Mouse (Mus musculus): ENCODE results near the gene Chtf18. TPM values are rescaled to one million over a fixed set of nuclear protein-coding genes. Genes with fewer than 3 reads are reported as not detected.

Chtf18 gene
- polyA plus RNA-seq, 1 experiment from 2014 or later: 21.1 TPM

DNA sequence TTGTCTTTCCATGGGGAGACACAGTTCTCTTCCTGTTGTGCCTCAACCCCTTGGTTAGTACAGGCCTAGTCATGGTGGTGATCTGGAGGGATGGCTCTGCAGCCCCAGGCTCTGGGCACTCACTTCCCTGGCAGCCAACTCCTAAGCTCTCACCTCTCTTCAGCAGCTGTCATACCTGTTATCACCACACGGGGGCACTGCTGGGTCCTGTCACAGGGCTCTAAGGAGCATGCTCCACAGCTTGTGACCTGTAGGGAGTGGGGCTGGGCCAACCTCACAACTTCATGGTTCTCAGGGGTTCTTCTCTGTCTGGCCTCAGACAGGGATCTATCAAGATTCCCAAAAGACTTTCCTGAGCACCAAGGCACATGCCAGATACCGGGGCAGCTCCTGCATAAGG lies 4.9 kb upstream of the Chtf18 start:
- Histone ChIP-seq H3K9me3 (replicated peaks) (no peaks in the 10 kb centered on the region), H3K27me3 (no peaks in the 10 kb centered on the region), H3K4me1 (replicated peaks) (peaks cover 12% of the 10 kb centered on the region), H3K9ac (no peak overlapping the region), H3K4me2 (no peak overlapping the region), H3K27ac (replicated peaks) (no peak overlapping the region), H3K36me3 (replicated peaks) (no peaks in the 10 kb centered on the region; the same call in 1 of the 2 replicates), H3K4me3 (replicated peaks) (no peak overlapping the region)
- no peak for ATAC-seq (ENCODE audit: insufficient read depth)
- 15% methylated on average over 2 of the region's 2 CpGs for WGBS (ENCODE audit: insufficient replicate concordance)

DNA sequence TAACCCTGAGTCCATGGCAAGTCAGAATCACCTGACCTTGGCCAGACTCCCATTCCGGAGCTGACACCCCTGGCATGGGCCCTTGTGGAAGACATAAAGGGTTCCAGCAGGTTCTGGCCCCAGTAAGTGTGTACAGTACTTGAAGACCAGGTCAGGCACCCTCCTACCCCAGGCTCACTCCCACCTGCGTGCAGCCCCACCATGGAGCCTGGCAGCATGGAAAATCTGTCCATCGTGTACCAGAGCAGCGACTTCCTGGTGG lies 721 bp upstream of the Chtf18 start:
- Histone ChIP-seq H3K27ac (replicated peaks) (peak overlapping the region; percentile 39; the same call in 1 of the 2 replicates), H3K4me2 (peak overlapping the region; percentile 96), H3K4me1 (replicated peaks) (peaks cover 25% of the 10 kb centered on the region), H3K9ac (peak overlapping the region; percentile 69), H3K36me3 (replicated peaks) (peaks cover 25% of the 10 kb centered on the region), H3K27me3 (no peaks in the 10 kb centered on the region), H3K9me3 (replicated peaks) (no peaks in the 10 kb centered on the region), H3K4me3 (replicated peaks) (peak overlapping the region; percentile 80)
- no peak for ATAC-seq (ENCODE audit: insufficient read depth)
- WGBS (ENCODE audit: insufficient replicate concordance): 19% methylated on average over 4 of the region's 4 CpGs

DNA sequence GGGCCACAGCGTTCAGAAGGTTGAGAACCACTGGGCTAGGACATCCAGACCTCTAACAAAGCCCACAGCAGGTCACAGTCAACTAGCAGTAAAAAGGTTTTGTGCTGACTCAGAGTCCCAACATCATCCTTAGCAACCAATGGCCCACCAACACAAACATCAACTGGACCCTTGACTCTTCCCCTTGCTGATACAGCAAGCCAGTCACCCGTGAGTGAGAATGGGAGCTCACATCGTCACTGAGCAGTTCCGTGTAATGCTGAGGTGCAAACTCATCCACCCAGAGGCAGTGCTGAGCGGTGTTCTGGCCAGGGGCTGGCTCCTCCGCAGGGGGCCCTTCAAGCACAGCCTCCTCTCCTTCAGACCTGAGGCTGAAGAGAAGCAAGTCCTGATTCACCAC lies 2.0 kb downstream of the Chtf18 start:
- Histone ChIP-seq H3K4me1 (replicated peaks) (peaks cover 25% of the 10 kb centered on the region), H3K4me2 (no peak overlapping the region), H3K27ac (replicated peaks) (no peak overlapping the region), H3K9me3 (replicated peaks) (no peaks in the 10 kb centered on the region), H3K9ac (no peak overlapping the region), H3K36me3 (replicated peaks) (peaks cover 52% of the 10 kb centered on the region), H3K4me3 (replicated peaks) (no peak overlapping the region), H3K27me3 (no peaks in the 10 kb centered on the region)
- 83% methylated on average over 6 of the region's 6 CpGs for WGBS (ENCODE audit: insufficient replicate concordance)
- ATAC-seq (ENCODE audit: insufficient read depth): no peak

DNA sequence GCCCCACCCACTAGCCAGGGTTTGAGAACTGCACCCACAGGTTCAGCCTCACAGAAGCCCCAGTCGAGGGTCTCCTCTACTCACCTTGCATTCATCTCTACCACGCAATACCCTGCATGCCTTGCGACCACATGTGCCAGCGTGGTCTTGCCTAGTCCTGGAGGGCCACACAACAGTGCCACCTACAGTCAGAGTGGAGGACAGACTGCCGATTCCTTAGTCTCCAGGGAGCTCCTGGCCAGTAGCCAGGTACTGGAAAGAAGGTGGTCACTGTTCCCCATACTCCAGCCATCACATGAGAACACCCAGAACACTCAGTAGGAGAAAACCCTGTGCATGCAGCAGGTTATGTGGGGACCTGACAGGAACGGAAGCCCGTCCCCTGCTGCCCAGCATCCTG lies 3.3 kb downstream of the Chtf18 start:
- Histone ChIP-seq H3K4me2 (no peak overlapping the region), H3K9me3 (replicated peaks) (no peaks in the 10 kb centered on the region), H3K4me1 (replicated peaks) (peaks cover 25% of the 10 kb centered on the region), H3K27me3 (no peaks in the 10 kb centered on the region), H3K36me3 (replicated peaks) (peaks cover 65% of the 10 kb centered on the region), H3K9ac (no peak overlapping the region), H3K27ac (replicated peaks) (no peak overlapping the region), H3K4me3 (replicated peaks) (no peak overlapping the region)
- ATAC-seq (ENCODE audit: insufficient read depth): no peak
- WGBS (ENCODE audit: insufficient replicate concordance): 72% methylated on average over 7 of the region's 7 CpGs

DNA sequence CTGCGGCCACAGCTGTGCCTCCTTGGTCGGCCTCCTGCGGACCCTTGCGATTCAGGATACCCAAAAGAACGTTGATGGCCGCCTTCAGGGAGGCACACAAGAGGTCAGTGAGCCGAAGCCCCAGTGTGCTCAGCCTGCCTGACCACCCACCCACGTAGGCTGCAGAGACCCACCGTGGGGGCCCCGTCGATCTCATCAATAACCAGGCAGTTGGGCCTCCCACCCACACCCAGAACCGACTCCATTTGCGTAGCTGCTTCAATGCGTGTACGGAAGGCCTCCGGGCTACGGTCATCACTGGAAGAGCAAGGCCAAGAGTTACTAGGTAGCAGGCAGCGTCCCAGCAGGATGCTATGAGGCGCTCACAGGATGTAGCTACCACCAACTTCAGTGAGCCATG lies 3.7 kb downstream of the Chtf18 start:
- H3K27me3 ChIP-seq: peaks cover 3% of the 10 kb centered on the region; the same call in 1 of the 2 replicates
- WGBS (ENCODE audit: insufficient replicate concordance): 90% methylated on average over 19 of the region's 19 CpGs
- ATAC-seq (ENCODE audit: insufficient read depth): no peak
- no peaks in the 10 kb centered on the region for H3K9me3 ChIP-seq (replicated peaks)
- H3K36me3 ChIP-seq (replicated peaks): peaks cover 68% of the 10 kb centered on the region
- no peak overlapping the region for H3K27ac ChIP-seq (replicated peaks)
- no peak overlapping the region for H3K4me2 ChIP-seq
- no peak overlapping the region for H3K9ac ChIP-seq
- H3K4me1 ChIP-seq (replicated peaks): peaks cover 23% of the 10 kb centered on the region
- H3K4me3 ChIP-seq (replicated peaks): no peak overlapping the region

DNA sequence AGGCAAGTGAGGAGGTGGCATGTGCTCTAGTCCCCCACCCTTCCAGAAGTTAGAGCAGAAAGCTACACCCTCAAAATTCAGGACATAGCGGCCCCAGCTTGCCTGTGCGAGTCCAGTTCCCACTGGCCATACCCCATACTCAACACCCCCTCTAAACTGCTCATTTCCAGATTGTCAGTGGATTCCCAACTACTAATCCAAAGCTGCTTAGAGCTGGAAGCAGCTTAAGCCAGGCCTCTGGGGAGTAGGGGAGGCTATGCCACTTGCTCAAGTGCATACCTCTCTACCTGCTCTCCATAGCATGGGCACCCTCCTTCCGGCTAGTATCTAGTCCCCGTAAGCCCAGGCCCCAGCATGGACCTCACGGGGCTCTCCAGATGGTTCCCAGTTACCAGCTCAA lies 5.7 kb downstream of the Chtf18 start:
- 91% methylated on average over 5 of the region's 5 CpGs for WGBS (ENCODE audit: insufficient replicate concordance)
- H3K4me2 ChIP-seq: no peak overlapping the region
- H3K4me1 ChIP-seq (replicated peaks): peaks cover 18% of the 10 kb centered on the region
- no peak overlapping the region for H3K9ac ChIP-seq
- ATAC-seq (ENCODE audit: insufficient read depth): no peak
- peaks cover 68% of the 10 kb centered on the region for H3K36me3 ChIP-seq (replicated peaks)
- no peak overlapping the region for H3K4me3 ChIP-seq (replicated peaks)
- no peak overlapping the region for H3K27ac ChIP-seq (replicated peaks)
- H3K9me3 ChIP-seq (replicated peaks): no peaks in the 10 kb centered on the region
- peaks cover 23% of the 10 kb centered on the region for H3K27me3 ChIP-seq

DNA sequence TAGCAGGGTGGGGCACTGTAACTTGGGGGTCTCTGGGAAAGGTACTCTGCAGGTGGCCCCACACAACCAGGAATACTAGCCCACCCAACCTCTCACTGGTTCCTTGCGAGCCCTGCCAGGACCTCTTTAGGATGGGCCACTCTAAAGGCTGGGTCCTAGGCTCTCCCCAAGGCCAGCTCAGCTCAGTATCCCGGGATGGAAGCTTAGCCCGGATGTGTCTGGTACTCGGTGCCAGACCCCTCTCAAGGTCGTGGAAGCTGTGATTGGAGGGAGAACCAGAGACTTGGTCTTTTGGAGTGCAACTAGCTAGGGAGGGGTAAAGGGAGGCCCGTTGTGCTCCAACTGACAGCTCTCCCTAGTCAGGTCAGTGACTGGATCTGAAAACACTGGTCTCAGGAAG lies 9.5 kb downstream of the Chtf18 start:
- peaks cover 44% of the 10 kb centered on the region for H3K27me3 ChIP-seq
- H3K9ac ChIP-seq: no peak overlapping the region; the same call in 1 of the 2 replicates
- WGBS (ENCODE audit: insufficient replicate concordance): 11% methylated on average over 6 of the region's 6 CpGs
- no peak for ATAC-seq (ENCODE audit: insufficient read depth)
- no peaks in the 10 kb centered on the region for H3K9me3 ChIP-seq (replicated peaks)
- peaks cover 16% of the 10 kb centered on the region; the same call in 1 of the 2 replicates for H3K4me1 ChIP-seq (replicated peaks)
- H3K27ac ChIP-seq (replicated peaks): no peak overlapping the region
- H3K4me3 ChIP-seq (replicated peaks): peak overlapping the region; percentile 35; the same call in 1 of the 2 replicates
- peaks cover 40% of the 10 kb centered on the region for H3K36me3 ChIP-seq (replicated peaks)
- peak overlapping the region; percentile 54 for H3K4me2 ChIP-seq

DNA sequence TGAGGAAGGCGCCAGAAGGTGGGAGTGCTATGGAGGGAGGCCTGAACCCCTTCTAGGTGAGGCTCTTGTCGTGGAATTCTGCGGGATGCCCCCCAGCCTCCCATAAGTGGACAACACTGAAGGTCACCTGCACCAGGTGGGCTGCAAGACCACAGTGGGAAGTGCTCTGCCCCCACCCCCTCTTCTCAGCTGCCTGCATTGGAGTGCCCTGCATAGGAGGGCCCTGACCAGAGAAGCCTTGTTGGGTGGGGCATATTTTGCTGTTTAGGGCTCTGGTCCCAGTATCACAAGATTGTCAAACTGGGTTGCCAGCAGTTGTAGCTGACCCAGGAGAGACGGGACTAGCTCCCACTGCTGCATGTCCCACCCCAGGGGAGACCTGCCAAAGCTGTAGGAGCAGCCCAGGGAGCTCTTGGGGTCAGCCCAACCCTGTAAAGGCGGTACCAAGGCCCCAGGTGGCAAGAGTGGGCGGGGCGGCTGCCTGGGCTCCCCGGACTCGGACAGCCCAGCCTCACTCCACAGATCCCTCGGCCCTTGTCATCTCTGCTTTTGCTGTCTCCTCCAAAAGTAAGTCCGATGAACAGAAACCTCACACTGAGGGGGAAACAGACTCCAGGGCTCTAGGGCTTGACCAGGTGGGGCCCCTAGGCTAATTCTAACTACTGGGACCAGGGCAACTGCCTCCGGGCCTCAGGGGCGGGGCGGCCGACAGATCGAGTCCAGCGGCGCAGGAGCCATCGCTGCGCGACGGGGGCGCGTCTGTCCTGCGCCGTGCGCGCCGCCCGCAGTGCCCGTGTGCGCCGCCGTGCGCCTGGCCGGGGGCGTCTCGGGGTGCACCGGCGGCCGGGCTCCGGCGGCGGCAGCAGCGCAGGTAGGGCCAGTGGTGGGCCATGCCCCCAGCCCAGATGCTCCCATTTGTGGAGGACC lies 10.2 kb downstream of the Chtf18 start, which contains the start of gene Gng13:
Gene Gng13 (plus strand): TSS at position 461 of the 927 bp plus-strand sequence.
- no peak within 1 kb of the TSS; the same call in 1 of the 2 replicates for H3K9ac ChIP-seq
- 2% methylated on average over 45 of the region's 45 CpGs for WGBS (ENCODE audit: insufficient replicate concordance)
- H3K4me1 ChIP-seq (replicated peaks): peaks cover 16% of the 10 kb centered on the region; the same call in 1 of the 2 replicates
- H3K4me2 ChIP-seq: peak within 1 kb of the TSS; percentile 54
- no peak within 1 kb of the TSS for H3K27ac ChIP-seq (replicated peaks)
- peaks cover 33% of the 10 kb centered on the region for H3K36me3 ChIP-seq (replicated peaks)
- no peak for ATAC-seq (ENCODE audit: insufficient read depth)
- peak within 1 kb of the TSS; percentile 35 for H3K4me3 ChIP-seq (replicated peaks)
- H3K9me3 ChIP-seq (replicated peaks): no peaks in the 10 kb centered on the region
- peaks cover 44% of the 10 kb centered on the region for H3K27me3 ChIP-seq

DNA sequence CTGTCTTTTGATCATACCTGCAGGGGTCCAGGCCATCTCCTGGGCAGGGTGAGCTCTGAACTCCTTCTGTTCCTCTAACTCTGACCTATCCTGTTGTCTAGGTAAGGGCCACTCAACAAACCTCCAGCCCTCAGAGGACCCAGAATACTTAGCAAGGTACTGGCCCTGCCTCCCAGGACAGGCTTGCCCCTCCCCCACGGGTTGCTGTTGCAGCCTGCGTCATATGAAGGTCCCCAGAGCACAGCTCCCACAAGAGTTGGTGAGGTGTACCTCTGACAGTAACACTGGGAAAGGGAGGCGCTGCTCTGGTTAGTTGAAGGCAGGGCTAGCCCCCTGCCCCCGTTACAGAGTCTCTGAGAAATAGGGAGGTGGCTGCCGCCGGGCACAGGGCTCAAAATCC lies 11.1 kb downstream of the Chtf18 start:
- 5% methylated on average over 6 of the region's 6 CpGs for WGBS (ENCODE audit: insufficient replicate concordance)
- ATAC-seq (ENCODE audit: insufficient read depth): no peak

DNA sequence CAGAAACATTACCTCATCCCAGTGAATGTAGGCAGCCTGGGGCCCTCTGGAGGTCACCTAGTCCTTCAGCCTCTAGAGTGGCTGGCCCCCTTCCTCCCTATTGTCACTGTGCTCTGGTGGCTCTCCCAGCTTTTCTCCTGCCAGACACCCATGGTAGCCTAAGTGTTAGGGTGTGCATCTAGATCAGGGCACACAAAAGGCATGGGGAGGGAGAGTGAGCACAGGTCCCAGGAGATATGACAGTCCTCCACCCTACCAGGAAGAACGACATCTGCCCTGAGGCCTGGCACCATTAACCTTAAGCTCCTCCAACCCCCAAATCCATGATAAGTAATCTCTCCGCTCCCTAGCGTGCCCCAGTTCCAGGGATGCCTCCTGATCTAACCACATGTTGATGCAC lies 11.6 kb downstream of the Chtf18 start:
- H3K27me3 ChIP-seq: peaks cover 44% of the 10 kb centered on the region

More for the DNA sequence above, 11.1 kb downstream of the Chtf18 start:
- Histone ChIP-seq H3K27me3 (peaks cover 44% of the 10 kb centered on the region), H3K4me1 (replicated peaks) (peaks cover 16% of the 10 kb centered on the region; the same call in 1 of the 2 replicates), H3K36me3 (replicated peaks) (peaks cover 25% of the 10 kb centered on the region), H3K4me3 (replicated peaks) (no peak overlapping the region), H3K4me2 (no peak overlapping the region), H3K9me3 (replicated peaks) (no peaks in the 10 kb centered on the region), H3K9ac (no peak overlapping the region), H3K27ac (replicated peaks) (no peak overlapping the region)

DNA sequence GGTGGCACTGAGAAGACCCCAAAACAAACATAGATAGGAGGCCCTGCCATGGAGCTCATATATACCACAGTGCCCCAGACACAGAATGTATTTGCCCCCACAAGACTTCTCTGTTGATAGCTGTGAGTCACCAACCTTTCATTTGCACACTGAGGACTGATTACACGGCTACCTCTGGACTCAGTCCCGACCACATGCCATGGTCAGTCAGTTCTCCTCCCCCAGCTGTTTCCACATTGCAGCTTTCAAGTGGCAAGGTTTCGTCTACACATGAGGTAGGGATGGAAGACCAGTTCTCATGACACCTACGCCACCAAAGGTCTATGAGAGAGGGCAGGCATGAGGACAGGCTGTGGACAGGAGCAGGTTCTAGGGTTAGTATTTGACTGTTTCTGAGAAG lies 16.1 kb downstream of the Chtf18 start:
- Histone ChIP-seq H3K9me3 (replicated peaks) (no peaks in the 10 kb centered on the region), H3K27me3 (peaks cover 18% of the 10 kb centered on the region), H3K4me3 (replicated peaks) (no peak overlapping the region), H3K4me1 (replicated peaks) (peaks cover 4% of the 10 kb centered on the region; the same call in 1 of the 2 replicates), H3K27ac (replicated peaks) (no peak overlapping the region), H3K9ac (no peak overlapping the region), H3K4me2 (no peak overlapping the region), H3K36me3 (replicated peaks) (no peaks in the 10 kb centered on the region)
- ATAC-seq (ENCODE audit: insufficient read depth): no peak
- 50% methylated on average over 4 of the region's 4 CpGs for WGBS (ENCODE audit: insufficient replicate concordance)

More for the DNA sequence above, 11.6 kb downstream of the Chtf18 start:
- Histone ChIP-seq H3K27ac (replicated peaks) (no peak overlapping the region), H3K4me2 (no peak overlapping the region), H3K9ac (no peak overlapping the region), H3K36me3 (replicated peaks) (peaks cover 20% of the 10 kb centered on the region), H3K4me1 (replicated peaks) (peaks cover 16% of the 10 kb centered on the region; the same call in 1 of the 2 replicates), H3K4me3 (replicated peaks) (no peak overlapping the region), H3K9me3 (replicated peaks) (no peaks in the 10 kb centered on the region)
- 41% methylated on average over 3 of the region's 3 CpGs for WGBS (ENCODE audit: insufficient replicate concordance)
- ATAC-seq (ENCODE audit: insufficient read depth): no peak

All from liver, embryonic 15.5 days (tissue).